Mouse (Mus musculus): ENCODE data around the gene 9130213A22Rik. TPM values are rescaled to one million over a fixed set of nuclear protein-coding genes. Genes with fewer than 3 reads are reported as not detected.
"Not testable (repeated sequence)": the region's sequence is repeated elsewhere in the genome, so short reads cannot be mapped to it uniquely, and the experiment has no call there.

9130213A22Rik gene
- polyA plus RNA-seq, 1 experiment from 2014 or later: 0.29 TPM

DNA sequence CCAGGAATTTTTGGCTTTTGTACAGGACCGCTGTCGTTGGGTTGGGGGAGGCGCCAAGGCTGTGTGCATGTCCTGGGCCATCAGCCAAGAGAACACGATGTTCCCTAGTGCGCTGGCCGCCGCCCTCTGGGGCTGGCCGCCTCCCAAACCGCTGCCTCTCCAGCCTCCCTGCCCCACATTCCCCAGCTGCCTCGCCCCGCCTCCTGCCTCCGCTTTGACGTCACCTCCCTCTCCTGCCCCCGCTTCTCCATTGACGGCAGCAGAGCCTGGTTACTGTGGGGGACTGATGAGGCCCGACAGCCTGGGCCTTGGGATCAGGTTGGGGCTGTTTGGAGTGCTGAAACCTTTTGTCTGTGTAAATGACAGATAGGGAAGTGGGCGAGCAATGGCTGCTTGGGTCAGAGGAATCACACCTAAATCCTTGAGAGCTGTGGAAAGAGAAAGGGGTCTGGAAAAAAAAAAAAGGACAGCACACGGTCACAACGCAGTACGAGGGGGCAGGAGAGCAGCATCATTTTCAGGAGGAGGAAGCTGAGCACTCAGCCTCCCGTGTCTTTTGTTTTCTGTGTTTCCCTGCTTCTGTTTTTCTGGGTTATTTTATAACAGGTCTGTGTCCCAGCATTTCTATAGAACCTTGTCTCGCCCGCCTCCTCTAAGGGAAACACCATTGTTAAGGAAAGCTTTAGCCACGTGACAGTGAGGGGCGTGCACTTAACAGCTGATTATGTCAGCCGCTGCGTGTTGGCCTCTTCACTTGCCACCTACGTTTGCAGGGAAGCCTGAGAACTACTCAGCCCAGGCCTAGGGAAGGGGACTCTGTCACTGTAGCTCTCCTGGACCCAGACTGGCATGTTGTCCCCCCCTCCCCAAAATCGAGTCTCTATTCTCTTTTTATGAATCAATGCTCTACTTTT is 25.1 kb downstream of the 9130213A22Rik start:
- no peak overlapping the region for H3K4me3 ChIP-seq (ENCODE audit: inconsistent target)

GRCm38 (mm10) chr11:69096360-69096986 is 25.9 kb downstream of the 9130213A22Rik start:
- 0 out of 2 replicates have a peak overlapping the region, but pooled peaks have one; percentile 19 for H3K27ac ChIP-seq
- peaks cover 5% of the 10 kb centered on the region; the same call in 1 of the 2 replicates for H3K36me3 ChIP-seq (ENCODE audit: inconsistent target)
- 9% methylated on average over 9 of the region's 9 CpGs for WGBS (ENCODE audit: missing documents)
- peak overlapping the region; percentile 46 for H3K4me3 ChIP-seq (ENCODE audit: inconsistent target)
- peaks cover 14% of the 10 kb centered on the region for H3K79me2 ChIP-seq (ENCODE audit: inconsistent target)

More for the DNA sequence above, 25.1 kb downstream of the 9130213A22Rik start:
- WGBS (ENCODE audit: missing documents): 6% methylated on average over 29 of the region's 29 CpGs
- Histone ChIP-seq H3K36me3 (ENCODE audit: inconsistent target) (peaks cover 12% of the 10 kb centered on the region; the same call in 1 of the 2 replicates), H3K27ac (peak overlapping the region; percentile 61), H3K79me2 (ENCODE audit: inconsistent target) (peaks cover 14% of the 10 kb centered on the region)

DNA sequence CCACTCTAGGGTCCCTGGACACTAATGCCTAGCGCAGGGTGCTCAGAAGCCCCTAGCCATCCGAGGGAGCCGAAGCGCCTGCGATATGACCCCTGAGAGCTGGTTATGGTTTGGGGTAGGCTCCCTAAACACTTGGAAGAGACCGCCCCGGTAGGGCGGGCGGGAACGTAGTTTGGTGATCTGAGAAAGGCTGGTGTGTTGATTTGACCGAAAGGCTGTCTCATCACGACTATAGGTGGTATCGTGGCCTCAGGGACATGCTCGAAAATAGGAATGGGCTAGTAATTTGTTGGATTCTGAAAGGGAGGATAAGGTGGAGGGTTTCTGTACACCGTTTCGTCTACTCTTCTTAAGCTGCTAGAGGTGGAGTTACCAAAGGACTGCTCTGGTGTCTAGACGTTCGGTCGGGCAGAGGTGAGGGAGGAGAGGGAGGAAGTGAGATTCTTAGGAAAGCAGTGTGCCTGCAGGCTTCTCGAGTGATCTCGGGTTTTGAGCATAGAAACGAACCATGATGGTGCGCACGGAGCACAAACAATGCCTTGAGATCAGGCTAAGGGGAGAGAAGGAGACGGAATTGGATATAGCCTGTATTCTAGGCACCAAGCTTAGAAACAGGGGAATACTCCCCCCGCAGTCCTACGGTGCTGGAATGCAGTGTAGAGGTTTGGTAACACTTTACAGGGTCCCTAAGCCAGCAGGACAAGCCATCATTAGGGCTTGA is 26.7 kb downstream of the 9130213A22Rik start:
- H3K79me2 ChIP-seq (ENCODE audit: inconsistent target): peaks cover 16% of the 10 kb centered on the region
- H3K27ac ChIP-seq: peak overlapping the region; percentile 68
- H3K36me3 ChIP-seq (ENCODE audit: inconsistent target): peaks cover 5% of the 10 kb centered on the region; the same call in 1 of the 2 replicates
- H3K4me3 ChIP-seq (ENCODE audit: inconsistent target): peak overlapping the region; percentile 46
- 2% methylated on average over 27 of the region's 27 CpGs for WGBS (ENCODE audit: missing documents)

- Histone ChIP-seq H3K79me2 (ENCODE audit: inconsistent target) (peaks cover 16% of the 10 kb centered on the region), H3K4me3 (ENCODE audit: inconsistent target) (peak within 1 kb of the TSS; percentile 46), H3K36me3 (ENCODE audit: inconsistent target) (peaks cover 5% of the 10 kb centered on the region; the same call in 1 of the 2 replicates), H3K27ac (peak within 1 kb of the TSS; percentile 68)
- under 1% methylated on average over 36 of the region's 37 CpGs for WGBS (ENCODE audit: missing documents)
These were observed 27.5 kb downstream of the 9130213A22Rik start, which contains the start of gene Per1 for GRCm38 (mm10) chr11:69094697-69095429. Per1 (plus strand) TSS chr11:69095217.

DNA sequence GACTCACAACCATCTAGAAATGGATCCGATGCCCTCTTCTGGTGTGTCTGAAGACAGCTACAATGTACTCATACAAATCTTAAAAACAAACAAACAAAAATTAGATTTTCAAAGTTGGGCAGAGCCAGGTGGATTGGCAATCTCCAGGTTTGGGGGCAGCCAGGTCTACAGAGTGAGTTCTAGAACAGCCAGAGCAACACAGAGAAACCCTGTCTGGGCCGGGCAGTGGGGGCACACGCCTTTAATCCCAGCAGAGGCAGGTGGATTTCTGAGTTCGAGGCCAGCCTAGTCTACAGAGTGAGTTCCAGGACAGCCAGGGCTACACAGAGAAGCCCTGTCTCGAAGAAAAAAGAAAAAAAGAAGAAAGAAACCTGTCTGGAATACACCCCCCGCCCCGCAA is 28.5 kb downstream of the 9130213A22Rik start:
- Histone ChIP-seq H3K79me2 (ENCODE audit: inconsistent target) (peaks cover 26% of the 10 kb centered on the region), H3K27ac (peak overlapping the region; percentile 66)
- not testable (repeated sequence) for H3K36me3 ChIP-seq (ENCODE audit: inconsistent target); H3K4me3 ChIP-seq (ENCODE audit: inconsistent target)
- 84% methylated on average over 5 of the region's 7 CpGs for WGBS (ENCODE audit: missing documents)

- Histone ChIP-seq H3K4me3 (ENCODE audit: inconsistent target) (no peak overlapping the region), H3K36me3 (ENCODE audit: inconsistent target) (peaks cover 5% of the 10 kb centered on the region; the same call in 1 of the 2 replicates), H3K79me2 (ENCODE audit: inconsistent target) (peaks cover 29% of the 10 kb centered on the region), H3K27ac (no peak overlapping the region)
- 82% methylated on average over 4 of the region's 4 CpGs for whole genome bisulfite sequencing (ENCODE audit: missing documents)
These were observed 29.5 kb downstream of the 9130213A22Rik start for GRCm38 (mm10) chr11:69092871-69093270.

DNA sequence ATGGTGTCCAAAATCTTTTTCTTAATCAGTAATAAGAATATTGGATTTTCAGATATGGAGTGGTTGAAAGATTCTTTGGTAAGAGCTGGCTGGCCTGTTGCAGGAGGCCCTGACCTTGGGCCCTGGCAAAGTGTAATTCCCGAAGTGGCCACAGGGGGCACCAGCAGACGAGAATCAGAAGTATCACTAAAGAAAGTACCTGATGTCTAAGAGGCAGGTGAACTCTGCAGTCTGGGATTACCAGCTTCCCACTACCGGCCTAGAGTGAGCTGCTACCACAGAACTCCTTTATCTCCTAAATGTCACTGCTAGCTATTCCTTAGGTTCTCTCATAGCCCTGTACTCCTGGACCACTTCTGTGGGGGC is 30.0 kb downstream of the 9130213A22Rik start:
- 0% methylated on average over 3 of the region's 3 CpGs for WGBS (ENCODE audit: missing documents)
- H3K27ac ChIP-seq: no peak overlapping the region

DNA sequence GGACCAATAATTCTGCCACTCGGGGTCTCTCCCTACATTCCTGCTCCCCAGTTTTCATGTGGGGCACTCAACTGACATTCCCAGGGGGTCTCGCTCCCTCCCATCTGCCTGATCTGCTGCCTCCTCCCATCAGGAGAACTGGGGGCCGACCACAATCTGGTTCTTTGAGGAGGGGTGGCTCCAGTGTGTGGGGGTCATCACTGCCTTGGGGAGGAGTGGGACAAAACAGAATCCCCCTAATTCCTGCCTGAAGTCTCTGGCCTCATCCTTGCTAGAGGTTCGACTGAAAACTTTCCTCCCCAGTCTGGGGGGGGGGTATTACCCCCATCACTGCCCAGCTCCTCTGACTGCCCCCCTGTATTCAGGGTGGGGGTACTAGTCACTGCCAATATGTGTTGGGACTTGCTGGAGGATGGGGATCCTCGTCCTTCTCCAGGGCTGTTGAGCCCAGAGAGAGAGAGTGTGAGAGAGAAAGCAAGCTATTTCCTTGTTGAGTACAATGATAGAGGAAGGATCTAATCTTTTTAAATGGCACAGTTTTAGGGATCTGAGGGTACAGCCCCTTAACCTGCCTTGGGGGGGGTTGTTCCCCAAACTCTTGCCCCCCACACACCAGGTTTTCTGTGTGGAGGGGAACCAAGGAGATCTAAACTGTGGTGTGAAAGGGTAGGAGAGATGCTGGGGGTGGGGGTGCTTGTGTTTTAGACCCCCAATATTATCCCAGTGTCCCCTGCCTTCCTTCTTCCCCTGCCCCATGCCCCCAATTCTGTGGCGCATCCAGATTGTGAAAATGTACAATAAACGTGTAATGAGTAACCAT is 30.6 kb downstream of the 9130213A22Rik start:
- 77% methylated on average over 7 of the region's 7 CpGs for WGBS (ENCODE audit: missing documents)
- H3K4me3 ChIP-seq (ENCODE audit: inconsistent target): no peak overlapping the region
- peaks cover 5% of the 10 kb centered on the region; the same call in 1 of the 2 replicates for H3K36me3 ChIP-seq (ENCODE audit: inconsistent target)
- H3K79me2 ChIP-seq (ENCODE audit: inconsistent target): peaks cover 29% of the 10 kb centered on the region
- H3K27ac ChIP-seq: no peak overlapping the region

More for the DNA sequence above, 30.0 kb downstream of the 9130213A22Rik start:
- Histone ChIP-seq H3K79me2 (ENCODE audit: inconsistent target) (peaks cover 29% of the 10 kb centered on the region), H3K4me3 (ENCODE audit: inconsistent target) (no peak overlapping the region), H3K36me3 (ENCODE audit: inconsistent target) (peaks cover 5% of the 10 kb centered on the region; the same call in 1 of the 2 replicates)

DNA sequence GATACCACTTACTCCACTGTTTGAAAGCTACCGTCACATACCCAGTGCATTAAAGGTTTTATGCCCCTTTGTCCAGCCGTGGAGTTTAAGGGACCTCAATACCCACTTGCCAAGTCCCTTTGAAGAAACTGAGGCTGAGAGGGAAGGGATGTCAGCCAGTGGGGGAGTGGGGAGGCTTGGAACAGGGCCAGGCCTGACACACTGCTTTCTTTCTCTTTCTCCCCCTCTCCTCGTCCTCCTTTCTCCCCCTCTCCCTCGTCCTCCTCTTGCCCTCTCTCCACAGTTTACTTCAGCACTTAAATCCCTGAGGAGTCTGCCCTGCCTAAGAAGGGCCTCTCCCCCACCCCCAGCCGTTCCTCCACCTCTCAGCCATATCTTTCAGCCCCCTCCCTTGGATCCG is 32.0 kb downstream of the 9130213A22Rik start:
- H3K36me3 ChIP-seq (ENCODE audit: inconsistent target): peaks cover 5% of the 10 kb centered on the region; the same call in 1 of the 2 replicates
- 91% methylated on average over 6 of the region's 6 CpGs for WGBS (ENCODE audit: missing documents)
- H3K27ac ChIP-seq: no peak overlapping the region
- H3K4me3 ChIP-seq (ENCODE audit: inconsistent target): no peak overlapping the region
- peaks cover 29% of the 10 kb centered on the region for H3K79me2 ChIP-seq (ENCODE audit: inconsistent target)

DNA sequence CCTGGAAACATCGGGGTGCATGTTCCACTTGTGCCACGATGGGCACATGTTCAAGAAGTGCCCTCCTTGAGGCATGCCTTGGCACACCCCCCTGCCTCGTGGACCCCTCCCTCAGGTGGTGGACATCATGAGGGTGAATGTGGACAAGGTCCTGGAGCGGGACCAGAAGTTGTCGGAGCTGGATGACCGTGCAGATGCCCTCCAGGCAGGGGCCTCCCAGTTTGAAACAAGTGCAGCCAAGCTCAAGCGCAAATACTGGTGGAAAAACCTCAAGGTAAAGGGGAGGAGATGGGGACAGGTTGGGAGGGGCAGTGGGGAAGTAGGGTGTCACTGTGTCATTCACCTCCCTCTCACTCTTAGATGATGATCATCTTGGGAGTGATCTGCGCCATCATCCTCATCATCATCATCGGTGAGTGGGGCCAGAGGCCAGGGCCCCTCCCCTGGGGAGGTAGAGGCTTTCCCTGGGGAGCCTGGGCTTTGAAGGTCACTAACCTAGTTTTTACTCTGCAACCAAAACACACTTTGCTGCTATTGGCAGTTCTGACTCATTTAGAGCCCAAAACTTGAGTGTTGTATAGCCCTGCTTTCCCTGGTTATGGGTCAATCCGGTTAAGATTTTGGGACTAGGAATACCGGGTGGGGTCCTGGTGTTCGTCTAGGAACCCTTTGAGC is 32.6 kb downstream of the 9130213A22Rik start:
- 91% methylated on average over 12 of the region's 12 CpGs for WGBS (ENCODE audit: missing documents)
- Histone ChIP-seq H3K27ac (no peak overlapping the region), H3K79me2 (ENCODE audit: inconsistent target) (peaks cover 29% of the 10 kb centered on the region), H3K4me3 (ENCODE audit: inconsistent target) (peak overlapping the region; percentile 74), H3K36me3 (ENCODE audit: inconsistent target) (peaks cover 5% of the 10 kb centered on the region; the same call in 1 of the 2 replicates)

GRCm38 (mm10) chr11:69088856-69089615 is 33.4 kb downstream of the 9130213A22Rik start:
- WGBS (ENCODE audit: missing documents): 11% methylated on average over 25 of the region's 25 CpGs
- Histone ChIP-seq H3K4me3 (ENCODE audit: inconsistent target) (peak overlapping the region; percentile 74), H3K27ac (peak overlapping the region; percentile 40; the same call in 1 of the 2 replicates), H3K36me3 (ENCODE audit: inconsistent target) (peaks cover 5% of the 10 kb centered on the region; the same call in 1 of the 2 replicates), H3K79me2 (ENCODE audit: inconsistent target) (peaks cover 29% of the 10 kb centered on the region)
